Mouse (Mus musculus) stomach, embryonic 14.5 days (tissue): ENCODE measurements around the gene Med26. TPM values are rescaled to one million over a fixed set of nuclear protein-coding genes. Genes with fewer than 3 reads are reported as not detected.

Source experiments
- ATAC-seq: fragments of 200-750 bp; cut with Nextera tagmentation; 2 replicates; pipeline ENCODE4 v1.8.0; 2017; ENCODE audit warnings: low read depth, moderate TSS enrichment; ENCODE audit not compliant: insufficient number of reproducible peaks, insufficient read depth, low FRiP score
- H3K27ac ChIP-seq: fragments of 300-500 bp; sonication (generic); 2 replicates; pipeline ENCODE4 v1.5.1; 2014; ENCODE audit warnings: mild to moderate bottlenecking, low read length, moderate library complexity, mixed read lengths
- H3K27me3 ChIP-seq: fragments of 300-500 bp; sonication (generic); 2 replicates; pipeline ENCODE4 v1.6.1; 2014; ENCODE audit warnings: low read length, control low read depth, mixed read lengths; ENCODE audit not compliant: control insufficient read depth, insufficient read depth
- H3K36me3 ChIP-seq: fragments of 300-500 bp; sonication (generic); 2 replicates; pipeline ENCODE4 v1.6.1; 2014; ENCODE audit warnings: mild to moderate bottlenecking, control low read depth, low read length, moderate library complexity, mixed read lengths; ENCODE audit not compliant: control insufficient read depth, insufficient read depth
- H3K4me1 ChIP-seq: fragments of 300-500 bp; sonication (generic); 2 replicates; pipeline ENCODE4 v1.6.1; 2014; ENCODE audit warnings: low read length, control low read depth, mixed read lengths; ENCODE audit not compliant: control insufficient read depth, insufficient read depth
- H3K4me2 ChIP-seq: fragments of 300-500 bp; sonication (generic); replicated peaks from 2 replicates; pipeline ENCODE4 v1.6.1; 2014; ENCODE audit warnings: low read depth, low read length, control low read depth
- H3K4me3 ChIP-seq: fragments of 300-500 bp; sonication (generic); 2 replicates; pipeline ENCODE4 v1.5.1; 2014; ENCODE audit warnings: low read depth, low read length, control low read depth
- H3K9ac ChIP-seq: fragments of 300-500 bp; sonication (generic); replicated peaks from 2 replicates; pipeline ENCODE4 v1.6.1; 2014; ENCODE audit warnings: low read depth, mild to moderate bottlenecking, control low read depth, low read length, moderate library complexity, mixed read lengths
- H3K9me3 ChIP-seq: fragments of 300-500 bp; sonication (generic); 2 replicates; pipeline ENCODE4 v1.6.1; 2016; ENCODE audit warnings: low read depth, low read length, control low read depth; ENCODE audit not compliant: control insufficient read depth
- WGBS: fragments of 180-500 bp; shearing (Covaris S2); extraction: QIAGEN DNeasy Blood & Tissue Kit; methylation state at CpG from one replicate; pipeline ENCODE4 v1.1.7; 2014; 5-methylcytosine and 5-hydroxymethylcytosine counted together
- polyA plus RNA-seq: library from polyadenylated mRNA; unstranded; fragments of >200 nt; fragmentation: Nextera tagmentation; extraction: Ambion mirVana; gene quantifications from 2 replicates; pipeline ENCODE4 v1.2.1, GENCODE M21; 2014

Med26 gene
- polyA plus RNA-seq, 1 experiment from 2014 or later: 13.3 TPM

DNA sequence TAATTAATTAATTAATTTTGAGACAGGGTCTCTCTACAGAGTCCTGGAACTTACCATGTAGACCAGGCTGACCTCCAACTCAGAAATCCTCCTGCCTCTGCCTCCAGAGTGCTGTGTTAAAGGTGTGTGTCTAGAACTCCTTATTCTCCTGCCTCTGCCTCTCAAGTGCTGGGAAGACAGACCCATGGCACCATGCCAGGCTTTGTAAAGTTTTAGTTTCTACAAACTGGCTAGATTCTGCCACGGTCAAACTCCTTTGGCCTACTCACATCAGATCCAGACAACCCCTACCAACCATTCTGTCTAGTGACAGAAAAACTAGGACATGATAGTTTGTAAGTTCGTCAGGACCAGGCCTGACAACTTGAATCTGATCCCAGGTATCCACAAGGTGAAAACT lies 57.1 kb downstream of the Med26 start:
- H3K36me3 ChIP-seq: peaks cover 26% of the 10 kb centered on the region; the same call in 1 of the 2 replicates

GRCm38 (mm10) chr8:72487014-72487413 lies 61.1 kb downstream of the Med26 start:
- Histone ChIP-seq H3K4me2 (no peak overlapping the region), H3K9me3 (no peaks in the 10 kb centered on the region), H3K36me3 (peaks cover 38% of the 10 kb centered on the region), H3K4me1 (peaks cover 15% of the 10 kb centered on the region), H3K9ac (no peak overlapping the region), H3K27me3 (no peaks in the 10 kb centered on the region), H3K4me3 (no peak overlapping the region), H3K27ac (no peak overlapping the region)
- ATAC-seq: no peak

More for the DNA sequence above, 57.1 kb downstream of the Med26 start:
- H3K4me1 ChIP-seq: peaks cover 23% of the 10 kb centered on the region
- 0 out of 2 replicates have a peak overlapping the region, but pooled peaks have one; percentile 79 for H3K4me3 ChIP-seq
- ATAC-seq: no peak
- WGBS: 84% methylated on average over 2 of the region's 2 CpGs
- no peaks in the 10 kb centered on the region for H3K27me3 ChIP-seq
- H3K9me3 ChIP-seq: no peaks in the 10 kb centered on the region
- H3K27ac ChIP-seq: no peak overlapping the region
- no peak overlapping the region for H3K9ac ChIP-seq
- peak overlapping the region; percentile 92 for H3K4me2 ChIP-seq

- peaks cover 5% of the 10 kb centered on the region; the same call in 1 of the 2 replicates for H3K4me1 ChIP-seq
- H3K27ac ChIP-seq: no peak overlapping the region
- H3K27me3 ChIP-seq: no peaks in the 10 kb centered on the region
- no peak overlapping the region for H3K4me2 ChIP-seq
- no peaks in the 10 kb centered on the region for H3K9me3 ChIP-seq
- H3K9ac ChIP-seq: no peak overlapping the region
- ATAC-seq: no peak
- peaks cover 38% of the 10 kb centered on the region for H3K36me3 ChIP-seq
- WGBS: 86% methylated on average over 6 of the region's 6 CpGs
- no peak overlapping the region for H3K4me3 ChIP-seq
These were observed 62.4 kb downstream of the Med26 start for GRCm38 (mm10) chr8:72485456-72486199.

DNA sequence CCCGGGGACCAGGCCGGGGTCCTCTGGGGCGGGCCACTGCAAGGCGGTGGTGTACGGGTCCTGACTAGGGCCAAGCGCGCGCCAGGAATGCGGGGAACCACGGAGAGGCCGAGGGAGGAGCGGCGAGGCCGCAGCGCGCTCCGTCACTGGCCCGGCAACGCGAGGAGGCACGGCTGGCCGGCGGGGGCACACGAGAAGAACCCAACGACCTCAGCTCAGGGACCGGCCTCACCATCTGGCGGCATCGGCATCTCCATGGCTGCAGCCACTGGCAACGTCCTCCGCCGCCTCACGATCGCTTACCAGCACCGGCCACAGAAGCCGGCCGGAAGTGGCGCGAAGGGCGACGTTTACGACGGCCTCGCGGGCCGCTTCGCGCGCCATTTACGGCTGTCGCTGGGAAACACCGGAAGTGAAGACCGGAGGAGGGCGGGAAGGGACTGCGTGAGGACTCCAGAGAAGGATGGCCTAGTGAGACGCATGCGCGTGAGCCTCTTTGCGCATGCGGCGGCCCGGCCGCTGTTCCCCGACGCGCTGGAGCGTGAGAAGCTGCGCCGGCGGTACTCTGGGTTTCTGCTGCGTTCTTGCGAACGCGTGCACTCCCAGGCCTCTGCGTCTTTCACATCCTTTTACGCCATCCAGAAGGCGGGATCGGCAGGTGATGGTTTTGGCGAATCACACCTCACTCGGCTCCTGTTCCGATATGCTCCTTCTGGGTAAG lies 73.1 kb downstream of the Med26 start, which contains the start of gene Cherp:
Gene Cherp, minus strand, starts transcription at position 401 of the 721 bp plus-strand sequence.
- H3K27ac ChIP-seq: peak within 1 kb of the TSS; percentile 84
- H3K36me3 ChIP-seq: peaks cover 30% of the 10 kb centered on the region
- H3K4me2 ChIP-seq: peak within 1 kb of the TSS; percentile 98
- ATAC-seq: peak; percentile 96
- H3K9ac ChIP-seq: peak within 1 kb of the TSS; percentile 80
- under 1% methylated on average over 80 of the region's 80 CpGs for WGBS
- H3K4me1 ChIP-seq: peaks cover 7% of the 10 kb centered on the region; the same call in 1 of the 2 replicates
- no peaks in the 10 kb centered on the region for H3K27me3 ChIP-seq
- peak within 1 kb of the TSS; percentile 89 for H3K4me3 ChIP-seq
- H3K9me3 ChIP-seq: no peaks in the 10 kb centered on the region

- 0 out of 2 replicates have a peak, but pooled peaks cover 3% of the 10 kb centered on the region for H3K4me1 ChIP-seq
- ATAC-seq: no peak
- H3K9ac ChIP-seq: no peak overlapping the region
- 97% methylated on average over 7 of the region's 7 CpGs for WGBS
- H3K27ac ChIP-seq: no peak overlapping the region
- no peak overlapping the region for H3K4me2 ChIP-seq
- H3K27me3 ChIP-seq: no peaks in the 10 kb centered on the region
- peaks cover 73% of the 10 kb centered on the region for H3K36me3 ChIP-seq
- no peaks in the 10 kb centered on the region for H3K9me3 ChIP-seq
- no peak overlapping the region for H3K4me3 ChIP-seq
These were observed 77.4 kb downstream of the Med26 start for GRCm38 (mm10) chr8:72470684-72471083.

- no peak overlapping the region for H3K27ac ChIP-seq
These were observed 78.1 kb downstream of the Med26 start for GRCm38 (mm10) chr8:72469984-72470383.

DNA sequence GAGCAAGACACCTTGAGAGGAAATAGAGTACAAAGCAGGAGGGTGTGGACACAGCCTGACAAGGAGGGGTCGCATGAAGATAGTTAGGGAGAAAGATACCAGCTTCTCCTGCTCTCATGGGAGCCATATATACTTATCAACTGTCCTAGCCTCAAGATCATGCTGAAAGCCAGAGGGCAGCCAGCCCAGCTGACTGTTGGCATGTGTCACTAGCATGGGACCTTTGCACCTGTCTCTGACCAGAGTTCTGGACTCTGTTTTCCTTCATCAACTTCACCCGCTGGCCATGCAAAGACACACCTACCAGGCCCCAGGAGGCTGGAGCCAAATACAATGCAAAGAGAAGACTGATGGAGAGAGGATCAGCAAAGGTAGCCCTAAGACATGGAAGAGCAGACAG lies 78.8 kb downstream of the Med26 start:
- ATAC-seq: no peak

More at GRCm38 (mm10) chr8:72469984-72470383, 78.1 kb downstream of the Med26 start:
- H3K4me2 ChIP-seq: no peak overlapping the region
- no peak overlapping the region for H3K4me3 ChIP-seq
- WGBS: 93% methylated on average over 8 of the region's 8 CpGs
- H3K27me3 ChIP-seq: no peaks in the 10 kb centered on the region
- H3K4me1 ChIP-seq: 0 out of 2 replicates have a peak, but pooled peaks cover 3% of the 10 kb centered on the region
- peaks cover 80% of the 10 kb centered on the region for H3K36me3 ChIP-seq
- H3K9me3 ChIP-seq: no peaks in the 10 kb centered on the region
- no peak overlapping the region for H3K9ac ChIP-seq
- no peak for ATAC-seq

DNA sequence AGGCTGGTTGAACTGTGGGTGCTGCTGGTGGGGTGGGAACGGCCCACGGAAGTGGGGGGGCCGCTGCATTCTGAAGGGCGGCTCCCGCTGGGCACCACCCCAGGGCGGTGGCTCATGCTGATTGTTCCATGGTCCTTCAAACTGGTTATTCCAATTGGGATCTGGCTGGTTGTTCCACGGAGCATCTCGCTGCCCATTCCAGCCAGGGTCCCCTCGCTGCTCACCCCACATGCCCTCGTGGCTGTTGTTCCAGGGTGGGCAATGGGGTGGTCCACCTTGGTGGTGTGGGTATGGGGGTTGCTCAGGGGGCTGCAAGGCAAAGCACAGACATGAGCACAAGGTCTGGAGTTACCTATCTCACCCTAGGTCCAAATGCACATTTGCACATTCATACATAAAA lies 83.9 kb downstream of the Med26 start:
- no peak for ATAC-seq

More for the DNA sequence above, 78.8 kb downstream of the Med26 start:
- no peak overlapping the region for H3K4me2 ChIP-seq
- no peak overlapping the region for H3K4me3 ChIP-seq
- peaks cover 85% of the 10 kb centered on the region for H3K36me3 ChIP-seq
- 0 out of 2 replicates have a peak, but pooled peaks cover 2% of the 10 kb centered on the region for H3K4me1 ChIP-seq
- H3K27me3 ChIP-seq: no peaks in the 10 kb centered on the region
- 92% methylated on average over 2 of the region's 2 CpGs for WGBS
- no peaks in the 10 kb centered on the region for H3K9me3 ChIP-seq
- H3K27ac ChIP-seq: no peak overlapping the region
- no peak overlapping the region for H3K9ac ChIP-seq

More for the DNA sequence above, 83.9 kb downstream of the Med26 start:
- Histone ChIP-seq H3K4me3 (no peak overlapping the region), H3K27me3 (no peaks in the 10 kb centered on the region), H3K27ac (no peak overlapping the region), H3K9ac (no peak overlapping the region), H3K4me1 (no peaks in the 10 kb centered on the region), H3K4me2 (no peak overlapping the region), H3K36me3 (peaks cover 96% of the 10 kb centered on the region), H3K9me3 (no peaks in the 10 kb centered on the region)
- WGBS: 92% methylated on average over 10 of the region's 10 CpGs
